Mouse (Mus musculus): ENCODE data around the gene Snrnp70.

GRCm38 (mm10) chr7:45421194-45421593 is 25.7 kb upstream of the Snrnp70 start:
- TF ChIP-seq CTCF (IDR thresholded peaks at IDR 0.05; ENCODE audit: borderline replicate concordance, insufficient read depth, low read depth, low read length) (no peak), POLR2A (IDR thresholded peaks at IDR 0.05; ENCODE audit: borderline replicate concordance, insufficient read depth, low read length) (no peak)

Data from cerebellum, adult 2 months (tissue).